Mouse (Mus musculus): ENCODE measurements around the gene Zfp653.

GRCm38 (mm10) chr9:22016245-22016644 lies 54.9 kb downstream of the Zfp653 start:
- no peak for TF ChIP-seq EP300 (IDR thresholded peaks at IDR 0.05; ENCODE audit: low read depth)
- TF ChIP-seq CTCF (IDR thresholded peaks at IDR 0.05; ENCODE audit: low read depth) = no peak
